Mouse (Mus musculus) cerebellum, adult 2 months (tissue): ENCODE measurements around the gene Armh3.

Experiments used
- CTCF ChIP-seq: fragments of 200-500 bp; IDR thresholded peaks from 2 replicates; pipeline ENCODE4 v1.5.1; 2011; ENCODE audit warnings: low read depth, mild to moderate bottlenecking, control low read depth, low read length, moderate library complexity, borderline replicate concordance; ENCODE audit not compliant: insufficient read depth
- POLR2A ChIP-seq: fragments of 200-500 bp; IDR thresholded peaks from 2 replicates; pipeline ENCODE4 v1.6.1; 2011; ENCODE audit warnings: low read length, control low read depth, borderline replicate concordance; ENCODE audit not compliant: insufficient read depth

DNA sequence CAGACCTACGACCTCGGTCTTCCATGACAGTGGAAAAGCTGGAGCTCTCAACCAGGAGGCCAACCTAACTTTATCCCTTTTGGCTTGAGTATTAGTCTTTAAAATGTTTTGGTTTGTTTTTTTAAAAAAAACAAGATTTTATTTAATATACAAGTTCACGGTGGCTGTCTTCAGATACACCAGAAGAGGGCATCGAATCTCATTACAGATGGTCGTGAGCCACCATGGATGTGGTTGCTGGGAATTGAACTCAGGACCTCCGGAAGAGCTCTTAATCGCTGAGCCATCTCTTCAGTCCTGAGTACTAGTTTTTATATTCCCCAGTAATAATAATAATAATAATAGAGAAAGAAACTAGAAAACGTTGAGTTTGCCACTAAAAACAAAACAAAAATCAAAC is 216.6 kb downstream of the Armh3 start:
- no peak for TF ChIP-seq CTCF
- TF ChIP-seq POLR2A, result no peak
